Mouse (Mus musculus) stomach, postnatal 0 days (tissue): ENCODE results near the gene Zfp472. TPM values are rescaled to one million over a fixed set of nuclear protein-coding genes. Genes with fewer than 3 reads are reported as not detected.

ENCODE experiments used
- ATAC-seq: fragments of 200-750 bp; cut with Nextera tagmentation; 2 replicates; pipeline ENCODE4 v1.8.0; 2017; ENCODE audit not compliant: low FRiP score, low TSS enrichment
- DNase-seq: peaks from one replicate; pipeline ENCODE4 v3.0.0-alpha.2; 2016; ENCODE audit warnings: low spot score
- H3K27ac ChIP-seq: fragments of 300-500 bp; sonication (generic); replicated peaks from 2 replicates; pipeline ENCODE4 v1.5.1; 2014; ENCODE audit warnings: mild to moderate bottlenecking, control low read depth
- H3K27me3 ChIP-seq: fragments of 300-500 bp; sonication (generic); 2 replicates; pipeline ENCODE4 v1.6.1; 2014; ENCODE audit warnings: low read length; ENCODE audit not compliant: control insufficient read depth, insufficient read depth
- H3K36me3 ChIP-seq: fragments of 300-500 bp; sonication (generic); 2 replicates; pipeline ENCODE4 v1.6.1; 2014; ENCODE audit warnings: low read length, mixed read lengths; ENCODE audit not compliant: control insufficient read depth, insufficient read depth
- H3K4me1 ChIP-seq: fragments of 300-500 bp; sonication (generic); replicated peaks from 2 replicates; pipeline ENCODE4 v1.6.1; 2014; ENCODE audit warnings: antibody characterized with exemption; ENCODE audit not compliant: control insufficient read depth, insufficient read depth
- H3K4me2 ChIP-seq: fragments of 300-500 bp; sonication (generic); replicated peaks from 2 replicates; pipeline ENCODE4 v1.6.1; 2014; ENCODE audit warnings: low read depth, mild to moderate bottlenecking, control low read depth, moderate library complexity
- H3K4me3 ChIP-seq: fragments of 300-500 bp; sonication (generic); 2 replicates; pipeline ENCODE4 v1.5.1; 2014; ENCODE audit warnings: low read depth, low read length, control low read depth
- H3K9ac ChIP-seq: fragments of 300-500 bp; sonication (generic); 2 replicates; pipeline ENCODE4 v1.6.1; 2014; ENCODE audit warnings: mild to moderate bottlenecking, low read length, control low read depth, mixed read lengths
- H3K9me3 ChIP-seq: fragments of 300-500 bp; sonication (generic); 2 replicates; pipeline ENCODE4 v1.6.1; 2016; ENCODE audit warnings: low read length; ENCODE audit not compliant: control insufficient read depth
- CTCF ChIP-seq: IDR thresholded peaks from 2 replicates; pipeline ENCODE4 v1.5.1; 2016; ENCODE audit warnings: antibody characterized with exemption, low read depth, mild to moderate bottlenecking, moderate library complexity
- EP300 ChIP-seq: optimal IDR thresholded peaks from 2 replicates; pipeline ENCODE3; 2016; ENCODE audit warnings: antibody characterized with exemption
- WGBS: fragments of 180-500 bp; shearing (Covaris S2); extraction: QIAGEN DNeasy Blood & Tissue Kit; methylation state at CpG from one replicate; pipeline ENCODE4 v1.1.7; 2014; 5-methylcytosine and 5-hydroxymethylcytosine counted together
- polyA plus RNA-seq: library from polyadenylated mRNA; unstranded; fragments of >200 nt; fragmentation: Nextera tagmentation; extraction: Ambion mirVana; gene quantifications from 2 replicates; pipeline ENCODE4 v1.2.1, GENCODE M21; 2015

Zfp472 gene
- polyA plus RNA-seq, 1 experiment from 2014 or later = 5.6 TPM

- ATAC-seq (no peak), DNase-seq (no peak)
- WGBS = 93% methylated on average over 3 of the region's 3 CpGs
Observed at GRCm38 (mm10) chr17:32950136-32950535, 15.5 kb upstream of the Zfp472 start.

DNA sequence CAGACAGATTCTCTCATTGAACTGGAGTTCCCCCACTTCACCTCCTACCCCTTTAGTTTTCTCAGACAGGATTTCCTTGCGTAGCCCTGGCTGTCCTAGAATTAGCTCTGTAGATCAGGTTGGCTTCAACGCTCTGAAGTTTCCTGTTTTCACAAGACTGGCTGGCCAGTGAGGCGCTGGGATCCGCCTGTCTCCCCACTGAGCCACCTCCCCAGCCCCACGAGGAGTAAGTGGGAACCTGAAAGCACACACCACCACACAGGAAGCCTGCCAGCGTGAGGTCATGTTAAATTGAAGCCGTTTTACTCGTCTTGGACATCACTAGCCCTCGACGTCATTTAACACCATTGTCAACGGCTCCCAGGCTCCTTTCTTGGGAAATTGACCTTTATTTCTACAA lies 14.6 kb upstream of the Zfp472 start:
- Histone ChIP-seq H3K4me2 (no peak overlapping the region), H3K36me3 (no peaks in the 10 kb centered on the region), H3K9ac (no peak overlapping the region), H3K27ac (no peak overlapping the region), H3K27me3 (no peaks in the 10 kb centered on the region), H3K9me3 (no peaks in the 10 kb centered on the region), H3K4me3 (no peak overlapping the region), H3K4me1 (peaks cover 4% of the 10 kb centered on the region)
- DNase-seq (no peak), ATAC-seq (no peak)
- 77% methylated on average over 11 of the region's 11 CpGs for WGBS
- TF ChIP-seq CTCF (no peak), EP300 (no peak)

More at GRCm38 (mm10) chr17:32950136-32950535, 15.5 kb upstream of the Zfp472 start:
- Histone ChIP-seq H3K4me3 (no peak overlapping the region), H3K9ac (no peak overlapping the region), H3K9me3 (no peaks in the 10 kb centered on the region), H3K36me3 (no peaks in the 10 kb centered on the region), H3K4me2 (no peak overlapping the region), H3K4me1 (peaks cover 4% of the 10 kb centered on the region), H3K27ac (no peak overlapping the region), H3K27me3 (no peaks in the 10 kb centered on the region)
- TF ChIP-seq EP300 (no peak), CTCF (no peak)

GRCm38 (mm10) chr17:32951441-32951840 lies 14.2 kb upstream of the Zfp472 start:
- Histone ChIP-seq H3K27me3 (no peaks in the 10 kb centered on the region), H3K9me3 (no peaks in the 10 kb centered on the region), H3K27ac (no peak overlapping the region), H3K4me1 (peaks cover 4% of the 10 kb centered on the region), H3K9ac (no peak overlapping the region), H3K4me3 (no peak overlapping the region), H3K36me3 (no peaks in the 10 kb centered on the region), H3K4me2 (no peak overlapping the region)
- whole genome bisulfite sequencing = 28% methylated on average over 16 of the region's 16 CpGs
- TF ChIP-seq EP300 (no peak), CTCF (peak; percentile 90)
- DNase-seq = peak; percentile 83
- ATAC-seq = no peak

GRCm38 (mm10) chr17:32965253-32965622 lies 376 bp upstream of the Zfp472 start:
- TF ChIP-seq EP300 (no peak), CTCF (no peak)
- peak; percentile 61 for ATAC-seq

GRCm38 (mm10) chr17:32981361-32981760 lies 15.7 kb downstream of the Zfp472 start:
- no peak overlapping the region for H3K9ac ChIP-seq
- H3K36me3 ChIP-seq = peaks cover 21% of the 10 kb centered on the region
- H3K27ac ChIP-seq = no peak overlapping the region
- H3K4me3 ChIP-seq = no peak overlapping the region
- TF ChIP-seq EP300 = no peak
- no peak for TF ChIP-seq CTCF
- ATAC-seq (no peak), DNase-seq (no peak)
- no peaks in the 10 kb centered on the region for H3K4me1 ChIP-seq
- H3K9me3 ChIP-seq = no peaks in the 10 kb centered on the region
- no peaks in the 10 kb centered on the region for H3K27me3 ChIP-seq
- 63% methylated on average over 4 of the region's 4 CpGs for WGBS
- no peak overlapping the region for H3K4me2 ChIP-seq

More at GRCm38 (mm10) chr17:32965253-32965622, 376 bp upstream of the Zfp472 start:
- peak overlapping the region; percentile 86 for H3K4me2 ChIP-seq
- no peaks in the 10 kb centered on the region for H3K36me3 ChIP-seq
- H3K9ac ChIP-seq = peak overlapping the region; percentile 72
- no peaks in the 10 kb centered on the region for H3K27me3 ChIP-seq
- WGBS = under 1% methylated on average over 14 of the region's 14 CpGs
- DNase-seq = no peak
- H3K4me1 ChIP-seq = peaks cover 6% of the 10 kb centered on the region
- no peaks in the 10 kb centered on the region for H3K9me3 ChIP-seq
- H3K4me3 ChIP-seq = peak overlapping the region; percentile 63
- H3K27ac ChIP-seq = peak overlapping the region; percentile 96

DNA sequence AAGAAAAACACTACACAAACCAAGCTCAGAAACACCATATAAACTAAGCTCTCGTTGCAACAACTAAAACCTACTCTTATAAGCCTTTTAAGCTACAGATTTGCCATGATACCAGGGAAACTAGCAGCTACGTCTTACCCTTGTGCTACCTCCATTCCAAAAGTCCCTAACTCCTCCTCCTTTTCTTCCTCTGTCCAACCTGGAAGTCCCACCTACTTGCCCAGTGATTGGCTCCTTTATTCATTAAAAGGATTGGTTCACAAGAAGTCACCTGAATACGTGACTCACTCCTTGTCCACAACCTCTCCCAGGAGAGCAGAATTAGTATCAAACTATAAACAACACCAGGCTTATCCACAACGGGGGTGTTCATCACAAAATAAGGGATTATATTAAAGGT lies 20.7 kb downstream of the Zfp472 start:
- H3K9me3 ChIP-seq = no peaks in the 10 kb centered on the region
- DNase-seq (no peak), ATAC-seq (no peak)
- no peak overlapping the region for H3K4me3 ChIP-seq
- H3K4me1 ChIP-seq = no peaks in the 10 kb centered on the region
- H3K4me2 ChIP-seq = no peak overlapping the region
- no peak overlapping the region for H3K27ac ChIP-seq
- H3K36me3 ChIP-seq = no peaks in the 10 kb centered on the region
- no peak for TF ChIP-seq CTCF
- no peak for TF ChIP-seq EP300
- H3K27me3 ChIP-seq = no peaks in the 10 kb centered on the region
- no peak overlapping the region for H3K9ac ChIP-seq
- 76% methylated on average over 4 of the region's 4 CpGs for WGBS
